26 mouse cellular contexts compared by ENCODE assay signal in the genomic region with DNA sequence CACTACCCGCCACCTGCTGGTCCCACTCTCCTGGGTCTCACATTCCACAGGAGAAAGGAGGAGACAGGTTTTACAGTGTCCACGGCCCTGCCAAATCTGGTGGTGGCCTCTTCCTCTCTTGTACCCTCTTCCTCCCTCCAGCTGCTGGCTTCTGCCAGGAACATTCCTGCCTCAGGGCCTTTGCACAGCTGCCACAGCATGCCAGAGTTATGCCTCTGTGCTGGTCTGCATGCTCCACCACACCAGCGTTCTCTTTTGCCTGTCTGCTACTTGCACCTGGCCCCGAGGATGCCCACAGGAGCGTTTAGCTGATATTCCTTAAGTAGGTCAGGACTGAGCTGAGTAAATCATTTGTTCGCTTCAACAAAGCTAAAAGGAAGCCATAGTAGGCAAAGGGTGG. TPM values are rescaled to one million over a fixed set of nuclear protein-coding genes. Genes with fewer than 3 reads are reported as not detected.
DNase-seq lines count a peak whose midpoint lies in the region; ATAC-seq lines count a peak whose summit lies in the region.
"Had no signal": no experiment of that assay in that cellular context is flagged by ENCODE, and none has a peak within 500 bp of the region (broad histone marks: within the 10 kb centered on the region; RNA-seq: fewer than 3 reads in every experiment).

No protein-coding gene starts in this region.

- peaks cover 89% of the 10 kb centered on the region for H3K27me3 ChIP-seq in heart, embryonic 13.5 days (replicated peaks)
- H3K27me3 ChIP-seq in embryonic facial prominence, embryonic 12.5 days = peaks cover 66% of the 10 kb centered on the region
- peaks cover 81% of the 10 kb centered on the region for H3K27me3 ChIP-seq in limb, embryonic 13.5 days

- H3K4me2 ChIP-seq in heart, embryonic 13.5 days = no peak overlapping the region
- no peak overlapping the region for H3K4me2 ChIP-seq in embryonic facial prominence, embryonic 12.5 days (replicated peaks)
- peak overlapping the region; percentile 56 for H3K4me2 ChIP-seq in limb, embryonic 13.5 days (replicated peaks)

- DNase-seq in heart, postnatal 36 days = no peak
- DNase-seq in thymus, postnatal 36 days = peak; percentile 44 to 71
- DNase-seq in B cell, adult 2 months = no peak
- DNase-seq in MN1 (ENCODE audit: low spot score) = no peak
- DNase-seq: adrenal gland, adult 2 months; cerebellum, adult 11 months; gastrocnemius, postnatal 10 days; heart, adult 11 months; kidney, adult 18-20 months; layer of hippocampus, adult 9-11 months; left cerebral cortex, postnatal 4 days; lung, postnatal 36 days had no signal

- H3K36me3 ChIP-seq in heart, embryonic 13.5 days = no peaks in the 10 kb centered on the region
- H3K36me3 ChIP-seq in embryonic facial prominence, embryonic 12.5 days = no peaks in the 10 kb centered on the region
- H3K36me3 ChIP-seq in limb, embryonic 13.5 days = no peaks in the 10 kb centered on the region
- H3K36me3 ChIP-seq: forebrain, embryonic 15.5 days; G1E; heart, embryonic 12.5 days; midbrain, embryonic 15.5 days; neural tube, embryonic 12.5 days had no signal

- no peak for ATAC-seq in heart, embryonic 13.5 days (ENCODE audit: extremely low read depth, insufficient number of reproducible peaks, low FRiP score, low TSS enrichment)
- ATAC-seq in embryonic facial prominence, embryonic 12.5 days (ENCODE audit: insufficient number of reproducible peaks, insufficient read depth, low FRiP score, low TSS enrichment) = no peak
- no peak for ATAC-seq in limb, embryonic 13.5 days (ENCODE audit: low FRiP score, low read depth)
- ATAC-seq: inflammation-experienced regulatory T-cells, adult 6 months had no signal

- no peak overlapping the region for H3K27ac ChIP-seq in heart, embryonic 13.5 days (replicated peaks)
- H3K27ac ChIP-seq in embryonic facial prominence, embryonic 12.5 days = peak overlapping the region; percentile 85
- H3K27ac ChIP-seq in limb, embryonic 13.5 days = peak overlapping the region; percentile 69; the same call in 1 of the 2 replicates
- H3K27ac ChIP-seq: forebrain, embryonic 15.5 days; hindbrain, embryonic 14.5 days; kidney, postnatal 0 days; liver, embryonic 14.5 days; midbrain, embryonic 15.5 days; neural tube, embryonic 12.5 days had no signal

- H3K9me3 ChIP-seq in heart, embryonic 13.5 days = no peaks in the 10 kb centered on the region
- no peaks in the 10 kb centered on the region for H3K9me3 ChIP-seq in embryonic facial prominence, embryonic 12.5 days
- H3K9me3 ChIP-seq in limb, embryonic 13.5 days = no peaks in the 10 kb centered on the region
- H3K9me3 ChIP-seq: forebrain, embryonic 15.5 days; heart, embryonic 12.5 days; midbrain, embryonic 15.5 days; neural tube, embryonic 12.5 days had no signal

- no peak overlapping the region for H3K4me3 ChIP-seq in heart, embryonic 13.5 days
- no peak overlapping the region for H3K4me3 ChIP-seq in embryonic facial prominence, embryonic 12.5 days
- no peak overlapping the region for H3K4me3 ChIP-seq in limb, embryonic 13.5 days
- H3K4me3 ChIP-seq: forebrain, embryonic 15.5 days; midbrain, embryonic 15.5 days; neural tube, embryonic 12.5 days had no signal

- H3K9ac ChIP-seq in heart, embryonic 13.5 days = peak overlapping the region; percentile 67; the same call in 1 of the 2 replicates
- no peak overlapping the region for H3K9ac ChIP-seq in embryonic facial prominence, embryonic 12.5 days
- H3K9ac ChIP-seq in limb, embryonic 13.5 days = no peak overlapping the region
- H3K9ac ChIP-seq: forebrain, embryonic 15.5 days; hindbrain, embryonic 14.5 days; liver, embryonic 14.5 days; lung, embryonic 14.5 days; midbrain, embryonic 15.5 days had no signal

- peaks cover 40% of the 10 kb centered on the region for H3K4me1 ChIP-seq in heart, embryonic 13.5 days
- H3K4me1 ChIP-seq in embryonic facial prominence, embryonic 12.5 days = peaks cover 44% of the 10 kb centered on the region
- H3K4me1 ChIP-seq in limb, embryonic 13.5 days = peaks cover 56% of the 10 kb centered on the region

- WGBS in heart, embryonic 13.5 days = 63% methylated on average over 6 of the region's 6 CpGs
- 40% methylated on average over 6 of the region's 6 CpGs for WGBS in embryonic facial prominence, embryonic 12.5 days
- 38% methylated on average over 6 of the region's 6 CpGs for WGBS in limb, embryonic 13.5 days

- intact Hi-C loops in heart, postnatal 36 days (cut with DNase I) = no loop called here

RNA-seq across cellular contexts. Expression of gene Runx3, which starts 45.3 kb away (rescaled TPM):
- 0.05 and 0.17 TPM in 2 replicates for polyA plus RNA-seq in heart, embryonic 13.5 days (2015; fragmentation: Nextera tagmentation; extraction: Ambion mirVana)
- total RNA-seq in heart, postnatal 36 days (2021) = under 1 TPM; 0.43 to 0.50 TPM
- 1.3 TPM in 2 replicates for polyA plus RNA-seq in embryonic facial prominence, embryonic 12.5 days (2016; fragmentation: Nextera tagmentation; extraction: Ambion mirVana)
- 3.7 and 4.6 TPM in 2 replicates for polyA plus RNA-seq in limb, embryonic 13.5 days (2015; fragmentation: Nextera tagmentation; extraction: Ambion mirVana)
- polyA plus RNA-seq: cortical plate, adult 2 months; forebrain, embryonic 15.5 days; hindbrain, embryonic 14.5 days; midbrain, embryonic 15.5 days had no signal

Comparison
In these comparisons a context has a peak if more than half of its experiments do, and no peak if none do; other contexts are left out.
1. DNase-seq: peak in thymus, postnatal 36 days (2 of 2); none in heart, postnatal 36 days (0 of 2), B cell, adult 2 months (0 of 2) and MN1 (single experiment).